Mouse (Mus musculus) retina, postnatal 7 days (tissue): ENCODE measurements around the gene Nrxn3.

Source experiments
- DNase-seq: peaks from one replicate; pipeline ENCODE4 v3.0.0-alpha.2; 2012; ENCODE audit warnings: low read depth, low spot score

Gene Nrxn3

GRCm38 (mm10) chr12:89933630-89934029, 1211.0 kb downstream of the Nrxn3 start:
- no peak for DNase-seq

- no peak for DNase-seq
Observed at GRCm38 (mm10) chr12:89940746-89941145, 1218.1 kb downstream of the Nrxn3 start.

DNA sequence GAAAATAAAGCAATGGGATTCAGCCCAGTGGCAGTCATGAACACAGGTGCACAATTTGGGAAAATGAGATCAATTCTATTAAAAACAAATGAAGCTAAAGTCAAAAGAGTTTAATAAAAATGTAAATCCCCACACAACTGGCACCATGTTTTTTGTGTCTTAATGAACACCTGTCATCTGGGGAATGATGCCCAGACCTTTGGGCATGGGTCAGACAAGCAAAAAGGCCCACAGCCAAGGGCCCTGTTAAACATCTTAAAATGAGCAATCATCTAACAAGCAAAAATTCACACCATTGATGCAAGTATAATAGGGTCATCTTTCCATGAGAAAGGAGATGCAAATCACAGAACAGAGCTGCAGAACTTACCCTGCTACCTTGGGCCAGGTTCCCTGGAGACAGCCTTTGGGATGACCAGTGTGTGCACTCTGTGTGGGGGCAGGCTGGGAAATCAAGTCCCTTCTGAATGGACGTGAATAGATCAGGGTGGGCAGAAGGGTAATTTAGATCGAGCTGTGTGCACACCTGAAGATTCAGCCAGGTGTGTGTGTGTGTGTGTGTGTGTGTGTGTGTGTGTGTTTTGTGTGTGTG, 1223.3 kb downstream of the Nrxn3 start:
- DNase-seq = no peak

DNA sequence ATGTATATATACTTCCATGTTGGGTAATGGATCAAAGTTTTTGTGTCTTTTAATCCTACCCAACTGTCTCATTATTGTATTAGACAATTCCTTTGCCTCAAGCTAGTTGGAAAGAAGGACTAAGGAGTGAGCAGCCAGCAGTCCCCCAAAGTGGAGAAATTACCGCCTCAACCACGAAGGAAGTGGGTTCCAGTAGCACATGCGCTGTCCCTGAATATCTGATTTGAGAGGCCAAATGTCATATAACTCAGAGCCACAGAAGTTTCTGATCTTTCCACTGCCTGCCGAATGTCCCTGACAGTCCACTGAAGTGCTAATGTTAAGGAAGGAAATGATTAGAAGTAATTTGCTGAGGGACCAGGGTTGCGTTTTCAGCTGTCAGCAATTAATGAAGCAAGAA, 1223.8 kb downstream of the Nrxn3 start:
- DNase-seq = no peak

DNA sequence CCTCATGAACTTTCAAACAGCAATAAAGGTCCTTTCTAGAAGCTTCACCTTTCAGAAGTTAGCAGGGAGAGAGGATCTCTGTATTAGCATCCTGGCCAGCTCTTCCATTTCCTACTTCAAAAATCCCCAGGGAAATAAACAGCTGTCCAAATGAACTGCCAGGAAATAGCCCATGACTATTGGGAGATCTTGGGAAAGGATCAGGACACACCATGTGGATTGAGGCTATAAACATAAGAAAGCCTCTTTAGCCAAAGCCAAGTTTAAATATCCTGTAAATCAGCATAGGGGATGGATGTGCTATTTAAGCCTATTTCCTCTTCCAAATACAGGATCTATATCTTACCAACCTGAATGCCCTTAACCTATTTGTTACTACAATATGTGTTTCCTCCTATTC, 1230.6 kb downstream of the Nrxn3 start:
- DNase-seq = no peak

DNA sequence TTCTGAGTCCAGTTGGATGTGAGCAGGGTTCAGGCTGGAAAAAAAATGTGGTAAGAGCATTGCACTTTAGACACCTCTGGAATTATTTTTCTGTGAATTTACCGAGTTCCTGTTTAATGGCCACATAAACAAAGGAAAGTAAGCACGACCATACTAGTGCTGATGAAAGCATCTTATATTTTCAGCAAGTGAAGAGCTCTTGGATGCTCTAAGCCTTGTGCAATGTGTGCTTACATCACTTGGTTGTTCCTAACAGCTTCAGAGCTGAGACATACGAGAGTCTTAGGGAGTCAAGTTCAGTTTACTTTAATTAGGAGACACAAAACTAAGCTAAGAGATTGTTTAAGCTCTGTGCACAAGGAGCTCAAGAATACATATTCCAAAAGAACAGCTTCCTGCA, 1231.0 kb downstream of the Nrxn3 start:
- DNase-seq = no peak

DNA sequence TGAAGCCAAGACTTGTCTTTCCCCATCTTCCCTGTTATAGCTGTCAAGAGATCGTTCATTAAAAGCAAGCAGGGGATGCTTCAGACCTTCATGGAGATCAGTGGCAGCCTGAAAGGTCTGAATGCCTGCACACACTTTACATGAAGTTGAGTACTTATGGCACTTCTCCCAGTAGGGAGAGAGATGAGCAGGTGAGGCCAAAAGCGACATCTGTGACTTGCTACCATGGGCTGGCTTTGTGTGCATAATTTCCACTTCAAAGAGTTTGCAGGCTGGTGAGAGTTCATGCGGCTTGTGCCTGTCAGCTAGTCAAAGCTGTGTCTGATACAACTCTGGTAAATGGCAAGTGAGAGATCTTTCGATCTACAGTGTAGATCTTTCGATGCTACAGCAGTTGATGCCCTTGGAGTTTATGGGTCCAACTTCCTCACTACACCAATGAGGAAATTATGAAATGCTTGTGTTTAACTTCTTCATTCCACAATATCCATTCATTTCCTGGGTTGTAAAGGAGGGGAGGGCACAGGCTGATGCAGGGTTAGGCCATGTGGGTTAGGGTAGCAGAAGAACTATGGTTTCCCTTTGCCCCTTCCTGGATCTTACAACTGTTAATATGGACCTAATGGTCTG, 1231.9 kb downstream of the Nrxn3 start:
- DNase-seq = no peak

DNA sequence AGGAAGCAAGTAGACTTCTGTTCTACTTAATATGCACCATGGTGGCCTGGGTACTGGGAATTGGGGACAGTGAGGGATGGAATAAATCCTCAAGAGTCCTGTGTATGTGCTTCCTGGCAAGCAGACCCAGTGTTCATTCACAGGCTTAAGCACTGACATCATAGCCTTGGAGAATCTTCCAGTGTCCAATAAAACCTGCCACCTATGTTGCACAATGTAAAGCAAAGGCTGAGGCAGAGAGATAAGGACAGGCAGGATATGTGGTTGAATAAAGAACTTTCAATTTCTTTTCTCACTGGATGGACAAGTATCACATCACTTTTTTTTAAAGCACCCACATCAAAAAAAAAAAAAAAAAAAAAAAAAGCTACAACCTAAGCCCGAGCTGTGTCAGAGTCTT, 1240.4 kb downstream of the Nrxn3 start:
- DNase-seq = no peak

GRCm38 (mm10) chr12:89976648-89977047, 1254.0 kb downstream of the Nrxn3 start:
- DNase-seq = no peak

DNA sequence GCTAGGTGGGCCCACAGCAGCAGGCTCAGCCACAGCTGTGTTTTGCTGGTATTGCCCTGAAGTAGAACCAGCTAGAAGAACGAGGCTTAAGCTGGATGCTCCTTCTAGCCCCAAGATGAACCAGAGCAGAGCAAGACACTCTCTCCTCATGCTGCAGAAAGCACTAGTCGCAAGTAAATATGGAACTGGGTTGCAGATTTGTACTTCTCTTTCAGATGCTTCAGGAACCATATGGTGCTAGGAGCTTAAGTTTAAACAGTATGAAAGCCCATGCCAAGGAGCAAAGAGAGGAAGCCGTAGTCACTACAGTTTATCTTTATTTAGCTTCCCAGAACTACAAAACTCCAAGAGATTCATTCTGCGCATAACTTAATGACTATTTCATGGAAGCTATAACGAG, 1254.8 kb downstream of the Nrxn3 start:
- no peak for DNase-seq

DNA sequence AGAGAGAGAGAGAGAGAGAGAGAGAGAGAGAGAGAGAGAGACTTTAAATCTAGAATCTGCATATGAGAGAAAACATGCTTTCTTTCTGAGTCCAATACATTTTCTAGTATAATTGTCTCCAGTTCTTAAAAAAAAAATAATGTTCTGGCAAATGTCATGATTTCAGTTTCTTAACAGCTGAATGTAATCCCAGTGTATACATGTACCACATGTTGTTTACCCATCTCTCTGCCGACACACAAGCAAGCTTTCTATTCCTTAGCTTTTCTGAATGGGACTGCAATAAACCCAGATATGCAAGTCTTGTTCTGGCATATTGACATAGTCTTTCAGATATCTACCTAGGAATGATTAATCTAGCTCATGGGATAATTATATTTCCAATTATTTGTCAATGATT, 1256.5 kb downstream of the Nrxn3 start:
- DNase-seq = no peak

- DNase-seq = no peak
Observed at GRCm38 (mm10) chr12:89982445-89982844, 1259.8 kb downstream of the Nrxn3 start.

- no peak for DNase-seq
Observed at GRCm38 (mm10) chr12:89983399-89983798, 1260.7 kb downstream of the Nrxn3 start.

GRCm38 (mm10) chr12:89986219-89986618, 1263.5 kb downstream of the Nrxn3 start:
- DNase-seq = no peak

GRCm38 (mm10) chr12:89993273-89993672, 1270.6 kb downstream of the Nrxn3 start:
- no peak for DNase-seq

- DNase-seq = no peak
Observed at GRCm38 (mm10) chr12:89995392-89995791, 1272.7 kb downstream of the Nrxn3 start.

- DNase-seq = no peak
Observed at GRCm38 (mm10) chr12:90010280-90010679, 1287.6 kb downstream of the Nrxn3 start.

- DNase-seq = no peak
Observed at GRCm38 (mm10) chr12:90013958-90014357, 1291.3 kb downstream of the Nrxn3 start.

DNA sequence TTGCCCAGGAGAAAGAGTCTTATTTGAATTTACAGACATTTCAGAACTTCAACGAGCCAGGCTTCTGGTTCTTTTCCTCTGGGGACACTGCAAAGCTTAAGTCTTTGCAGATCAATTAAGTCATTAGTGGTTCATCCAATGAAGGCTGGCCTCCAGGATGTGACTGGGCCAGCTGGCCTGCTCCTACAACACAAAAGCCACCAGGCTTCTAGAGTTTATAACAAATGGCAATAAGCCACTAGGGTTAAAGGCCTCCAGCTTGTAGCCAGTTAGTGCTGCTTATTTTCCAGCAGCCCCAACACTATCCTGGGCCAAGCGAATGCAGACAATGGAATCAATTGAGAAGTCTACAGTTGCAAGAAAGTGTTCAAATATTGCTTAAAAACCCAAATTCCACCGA, 1304.3 kb downstream of the Nrxn3 start:
- DNase-seq = no peak

DNA sequence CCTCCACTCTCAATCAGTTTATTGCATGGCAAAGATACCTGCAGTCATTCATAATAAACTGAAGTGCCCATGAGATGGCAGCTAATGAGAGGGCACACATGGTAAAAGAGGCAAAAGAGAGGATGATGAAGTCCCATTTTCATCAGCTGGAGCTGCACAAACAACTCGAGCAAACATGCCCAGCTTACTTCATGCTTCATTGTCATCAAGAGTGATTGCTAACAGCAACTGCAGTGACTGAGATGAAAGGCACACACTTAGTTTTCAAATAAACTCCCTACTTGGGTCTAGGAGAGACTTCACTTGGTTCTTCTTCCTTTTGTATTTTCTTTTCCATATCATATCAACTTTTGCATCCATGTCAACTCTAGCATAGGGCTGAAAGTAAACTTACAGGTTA, 1318.4 kb downstream of the Nrxn3 start:
- no peak for DNase-seq

GRCm38 (mm10) chr12:90056256-90056655, 1333.6 kb downstream of the Nrxn3 start:
- no peak for DNase-seq

GRCm38 (mm10) chr12:90059786-90060185, 1337.1 kb downstream of the Nrxn3 start:
- DNase-seq = no peak

GRCm38 (mm10) chr12:90061312-90061711, 1338.6 kb downstream of the Nrxn3 start:
- no peak for DNase-seq

DNA sequence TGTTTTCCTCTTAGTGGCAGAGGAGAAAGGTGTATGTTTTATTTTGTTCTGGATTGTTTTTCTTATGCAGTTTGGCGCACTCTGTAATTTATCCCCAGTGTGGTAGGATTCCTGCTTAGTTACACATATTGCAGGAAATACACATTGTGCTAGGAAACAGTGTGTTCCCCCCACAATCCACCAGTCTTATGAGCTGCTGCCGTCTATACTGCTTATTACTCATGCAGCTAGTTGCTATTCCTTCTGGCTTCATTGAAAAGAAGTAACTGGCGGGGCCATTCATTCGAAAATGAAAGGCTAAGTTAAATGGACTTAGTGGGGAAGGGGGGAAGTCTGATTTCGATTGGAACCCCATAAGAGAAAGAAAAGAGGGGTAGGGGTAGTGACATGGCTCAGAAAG, 1339.5 kb downstream of the Nrxn3 start:
- DNase-seq = no peak
